ENCODE assay signal across 21 mouse cellular contexts in genomic region chrX:41969341-41969740, GRCm38 (mm10). TPM values are rescaled to one million over a fixed set of nuclear protein-coding genes. Genes with fewer than 3 reads are reported as not detected.
DNase-seq lines count a peak whose midpoint lies in the region; ATAC-seq and TF ChIP-seq lines count a peak whose summit lies in the region.
"Had no signal": no experiment of that assay in that cellular context is flagged by ENCODE, and none has a peak within 500 bp of the region (broad histone marks: within the 10 kb centered on the region; RNA-seq: fewer than 3 reads in every experiment).

No protein-coding gene starts in this region.

- no peak for TF ChIP-seq CTCF in lung, adult 2 months (IDR thresholded peaks at IDR 0.05; ENCODE audit: insufficient read depth, low read length)

- no peaks in the 10 kb centered on the region for H3K4me1 ChIP-seq in lung, adult 2 months (ENCODE audit: control insufficient read depth, insufficient read depth, low read length)
- H3K4me1 ChIP-seq in forebrain, embryonic 12.5 days = no peaks in the 10 kb centered on the region
- H3K4me1 ChIP-seq: heart, embryonic 13.5 days; liver, embryonic 13.5 days; midbrain, embryonic 13.5 days; neural tube, embryonic 15.5 days had no signal

- no peak overlapping the region for H3K4me2 ChIP-seq in forebrain, embryonic 12.5 days
- H3K4me2 ChIP-seq: heart, embryonic 13.5 days; liver, embryonic 13.5 days; midbrain, embryonic 13.5 days; neural tube, embryonic 15.5 days had no signal

- no peak for TF ChIP-seq POLR2A in lung, adult 2 months (IDR thresholded peaks at IDR 0.05; ENCODE audit: borderline replicate concordance, extremely low read depth, low read depth, low read length)

- H3K9me3 ChIP-seq in forebrain, embryonic 12.5 days = no peaks in the 10 kb centered on the region
- H3K9me3 ChIP-seq: liver, embryonic 13.5 days; midbrain, embryonic 13.5 days; neural tube, embryonic 15.5 days had no signal

- H3K36me3 ChIP-seq in forebrain, embryonic 12.5 days (replicated peaks) = no peaks in the 10 kb centered on the region
- H3K36me3 ChIP-seq: heart, embryonic 13.5 days; liver, embryonic 13.5 days; midbrain, embryonic 13.5 days; neural tube, embryonic 15.5 days had no signal

- H3K27me3 ChIP-seq in forebrain, embryonic 12.5 days = no peaks in the 10 kb centered on the region
- H3K27me3 ChIP-seq: heart, embryonic 13.5 days; liver, embryonic 13.5 days; midbrain, embryonic 13.5 days; neural tube, embryonic 15.5 days had no signal

- WGBS in lung, adult 2 months = 75% methylated on average over 4 of the region's 4 CpGs
- 89% methylated on average over 4 of the region's 4 CpGs for WGBS in forebrain, embryonic 12.5 days

- H3K27ac ChIP-seq in forebrain, embryonic 12.5 days = no peak overlapping the region
- H3K27ac ChIP-seq: heart, embryonic 13.5 days; left cerebral cortex, adult 2 months; liver, embryonic 13.5 days; midbrain, embryonic 13.5 days; neural tube, embryonic 15.5 days had no signal

- DNase-seq in adrenal gland, adult 2 months = peak; percentile 38
- DNase-seq in adrenal gland, postnatal 4 days (ENCODE audit: low spot score in 2 of 2) = no peak
- DNase-seq in lung, adult 18-20 months = peak; percentile 12 to 37
- no peak for DNase-seq in lung, adult 2 months
- DNase-seq in adrenal gland, postnatal 25 days = peak; percentile 3
- DNase-seq in lung, postnatal 36 days = peak; percentile 44
- DNase-seq in gastrocnemius, adult 8-10 months (ENCODE audit: low spot score in 2 of 2) = no peak
- DNase-seq: cerebellum, adult 8-10 months; heart, postnatal 36 days; liver, embryonic 13.5 days; retina, postnatal 1 day; right cerebral cortex, postnatal 4 days; thymus, postnatal 25 days had no signal

- H3K4me3 ChIP-seq in lung, adult 2 months (replicated peaks; ENCODE audit: extremely low read depth, low read depth, low read length) = no peak overlapping the region
- no peak overlapping the region for H3K4me3 ChIP-seq in forebrain, embryonic 12.5 days (replicated peaks)
- H3K4me3 ChIP-seq: heart, embryonic 13.5 days; left cerebral cortex, adult 2 months; liver, embryonic 13.5 days; midbrain, embryonic 13.5 days; myocyte; neural tube, embryonic 15.5 days had no signal

- no peak overlapping the region for H3K9ac ChIP-seq in forebrain, embryonic 12.5 days
- H3K9ac ChIP-seq: heart, embryonic 13.5 days; liver, embryonic 13.5 days; midbrain, embryonic 13.5 days; neural tube, embryonic 15.5 days had no signal

- no peak for ATAC-seq in forebrain, embryonic 12.5 days (ENCODE audit: low FRiP score)
- ATAC-seq: hindbrain, embryonic 16.5 days; intestine, postnatal 0 days; midbrain, embryonic 13.5 days had no signal

RNA-seq across cellular contexts. Expression of gene Thoc2, which starts 48.9 kb away (rescaled TPM):
- total RNA-seq in adrenal gland, adult 2 months (2021) = 10 to 100 TPM; 53.8 to 71.9 TPM
- 1.5 and 1.9 TPM in 2 replicates for polyA plus RNA-seq in adrenal gland, adult 2 months (2012; rRNA removed)
- total RNA-seq in adrenal gland, postnatal 4 days (2021) = 10 to 100 TPM; 72.6 to 96.1 TPM
- 3.9 and 9.5 TPM in 2 replicates for polyA plus RNA-seq in lung, adult 2 months (2012; rRNA removed)
- total RNA-seq in adrenal gland, postnatal 25 days (2021) = 78.4 and 81.1 TPM in 2 replicates
- polyA plus RNA-seq in forebrain, embryonic 12.5 days (2016; fragmentation: Nextera tagmentation; extraction: Ambion mirVana) = 118 and 119 TPM in 2 replicates
- total RNA-seq in gastrocnemius, adult 8-10 months (2022) = 10 to 100 TPM; 15.2 to 23.2 (median 16.8) TPM

Comparison
In these comparisons a context has a peak if more than half of its experiments do, and no peak if none do; other contexts are left out.
1. DNase-seq: peak in adrenal gland, adult 2 months (single experiment), lung, adult 18-20 months (2 of 2), adrenal gland, postnatal 25 days (single experiment) and lung, postnatal 36 days (single experiment); none in adrenal gland, postnatal 4 days (0 of 2), lung, adult 2 months (single experiment) and gastrocnemius, adult 8-10 months (0 of 2).